Mouse (Mus musculus) spleen, adult 12 weeks (tissue): Measurements from ENCODE around the gene Cerk.
A peak's percentile ranks its signal among the peaks of the same experiment; 100 is the strongest.
"Not testable (repeated sequence)": the region's sequence is repeated elsewhere in the genome, so short reads cannot be mapped to it uniquely, and the experiment has no call there.

Experiments used
- DNase-seq: peaks from one replicate; pipeline ENCODE4 v3.0.0; 2022; ENCODE audit warnings: low spot score

Gene Cerk

GRCm38 (mm10) chr15:86164718-86165345 is 21.1 kb downstream of the Cerk start:
- no peak for DNase-seq

GRCm38 (mm10) chr15:86161800-86162199 is 24.1 kb downstream of the Cerk start:
- DNase-seq, result not testable (repeated sequence)

GRCm38 (mm10) chr15:86160906-86161305 is 25.0 kb downstream of the Cerk start:
- no peak for DNase-seq

GRCm38 (mm10) chr15:86159719-86160118 is 26.2 kb downstream of the Cerk start:
- no peak for DNase-seq

GRCm38 (mm10) chr15:86159093-86159492 is 26.8 kb downstream of the Cerk start:
- DNase-seq, result no peak

GRCm38 (mm10) chr15:86156492-86156891 is 29.4 kb downstream of the Cerk start:
- DNase-seq, result no peak

- no peak for DNase-seq
Measured at GRCm38 (mm10) chr15:86153481-86153960, 32.4 kb downstream of the Cerk start.

- no peak for DNase-seq
Measured at GRCm38 (mm10) chr15:86150593-86150992, 35.3 kb downstream of the Cerk start.

GRCm38 (mm10) chr15:86146922-86147321 is 39.0 kb downstream of the Cerk start:
- DNase-seq, result no peak

- no peak for DNase-seq
Measured at GRCm38 (mm10) chr15:86145046-86145445, 40.9 kb downstream of the Cerk start.

GRCm38 (mm10) chr15:86144577-86144976 is 41.4 kb downstream of the Cerk start:
- no peak for DNase-seq

GRCm38 (mm10) chr15:86140323-86140722 is 45.6 kb downstream of the Cerk start:
- DNase-seq, result no peak

- DNase-seq, result peak; percentile 33
Measured at GRCm38 (mm10) chr15:86137638-86138037, 48.3 kb downstream of the Cerk start.

- peak; percentile 75 for DNase-seq
Measured at GRCm38 (mm10) chr15:86134941-86135783, 50.8 kb downstream of the Cerk start.

GRCm38 (mm10) chr15:86130657-86131056 is 55.3 kb downstream of the Cerk start:
- no peak for DNase-seq

- no peak for DNase-seq
Measured at GRCm38 (mm10) chr15:86129036-86129435, 56.9 kb downstream of the Cerk start.

- peak; percentile 68 for DNase-seq
Measured at GRCm38 (mm10) chr15:86124359-86124758, 61.6 kb downstream of the Cerk start.

- DNase-seq, result no peak
Measured at GRCm38 (mm10) chr15:86123409-86123808, 62.5 kb downstream of the Cerk start.

- no peak for DNase-seq
Measured at GRCm38 (mm10) chr15:86122261-86122949, 63.5 kb downstream of the Cerk start.

GRCm38 (mm10) chr15:86119186-86119585 is 66.8 kb downstream of the Cerk start:
- DNase-seq, result no peak

- no peak for DNase-seq
Measured at GRCm38 (mm10) chr15:86117115-86118100, 68.5 kb downstream of the Cerk start.
